Mouse (Mus musculus) testis, adult 2 months (tissue): ENCODE results near the gene Tnik. TPM values are rescaled to one million over a fixed set of nuclear protein-coding genes. Genes with fewer than 3 reads are reported as not detected.

ENCODE experiments used
- H3K27ac ChIP-seq: fragments of 200-500 bp; 2 replicates; pipeline ENCODE4 v1.5.1; 2012; ENCODE audit warnings: low read depth, low read length; ENCODE audit not compliant: control insufficient read depth, insufficient read depth
- H3K27me3 ChIP-seq: fragments of 200-500 bp; 2 replicates; pipeline ENCODE4 v1.6.1; 2012; ENCODE audit warnings: mild to moderate bottlenecking, low read length, moderate library complexity; ENCODE audit not compliant: control insufficient read depth, insufficient read depth
- H3K36me3 ChIP-seq: fragments of 200-500 bp; 2 replicates; pipeline ENCODE4 v1.6.1; 2012; ENCODE audit warnings: mild to moderate bottlenecking, low read length; ENCODE audit not compliant: control insufficient read depth, insufficient read depth
- H3K4me1 ChIP-seq: fragments of 200-500 bp; 2 replicates; pipeline ENCODE4 v1.6.1; 2012; ENCODE audit warnings: low read length; ENCODE audit not compliant: control insufficient read depth, insufficient read depth
- H3K4me3 ChIP-seq: fragments of 200-500 bp; 2 replicates; pipeline ENCODE4 v1.5.1; 2012; ENCODE audit warnings: low read depth, mild to moderate bottlenecking, low read length, moderate library complexity, mixed read lengths; ENCODE audit not compliant: control insufficient read depth
- CTCF ChIP-seq: fragments of 200-500 bp; IDR thresholded peaks from 2 replicates; pipeline ENCODE4 v1.5.1; 2012; ENCODE audit warnings: low read depth, mild to moderate bottlenecking, inconsistent platforms, low read length, moderate library complexity; ENCODE audit not compliant: control insufficient read depth, insufficient read depth, insufficient replicate concordance
- POLR2A ChIP-seq: fragments of 200-500 bp; IDR thresholded peaks from 2 replicates; pipeline ENCODE4 v1.6.1; 2012; ENCODE audit warnings: low read depth, mild to moderate bottlenecking, inconsistent platforms, low read length, moderate library complexity; ENCODE audit not compliant: control insufficient read depth
- polyA plus RNA-seq: library from polyadenylated mRNA; depleted of rRNA; stranded (reverse); fragments of >200 nt; gene quantifications from 2 replicates; pipeline ENCODE4 v1.2.3, GENCODE M21; 2012

The Tnik gene
- polyA plus RNA-seq, 1 experiment, result 7.4 TPM

- Histone ChIP-seq H3K27ac (no peak overlapping the region), H3K4me1 (0 out of 2 replicates have a peak, but pooled peaks cover 3% of the 10 kb centered on the region), H3K27me3 (no peaks in the 10 kb centered on the region), H3K4me3 (no peak overlapping the region), H3K36me3 (no peaks in the 10 kb centered on the region)
- TF ChIP-seq POLR2A (no peak), CTCF (no peak)
These were observed 106.7 kb downstream of the Tnik start for GRCm38 (mm10) chr3:28369698-28370097.

- no peak for TF ChIP-seq CTCF
- no peak for TF ChIP-seq POLR2A
- H3K27ac ChIP-seq, result no peak overlapping the region
- H3K4me3 ChIP-seq, result no peak overlapping the region
- no peaks in the 10 kb centered on the region for H3K36me3 ChIP-seq
- H3K27me3 ChIP-seq, result no peaks in the 10 kb centered on the region
- 0 out of 2 replicates have a peak, but pooled peaks cover 3% of the 10 kb centered on the region for H3K4me1 ChIP-seq
These were observed 108.6 kb downstream of the Tnik start for GRCm38 (mm10) chr3:28371583-28371982.

- H3K4me1 ChIP-seq, result 0 out of 2 replicates have a peak, but pooled peaks cover 3% of the 10 kb centered on the region
- no peak overlapping the region for H3K4me3 ChIP-seq
- no peaks in the 10 kb centered on the region for H3K36me3 ChIP-seq
- TF ChIP-seq POLR2A (no peak), CTCF (no peak)
- H3K27ac ChIP-seq, result no peak overlapping the region
- H3K27me3 ChIP-seq, result no peaks in the 10 kb centered on the region
These were observed 109.4 kb downstream of the Tnik start for GRCm38 (mm10) chr3:28372459-28372858.

DNA sequence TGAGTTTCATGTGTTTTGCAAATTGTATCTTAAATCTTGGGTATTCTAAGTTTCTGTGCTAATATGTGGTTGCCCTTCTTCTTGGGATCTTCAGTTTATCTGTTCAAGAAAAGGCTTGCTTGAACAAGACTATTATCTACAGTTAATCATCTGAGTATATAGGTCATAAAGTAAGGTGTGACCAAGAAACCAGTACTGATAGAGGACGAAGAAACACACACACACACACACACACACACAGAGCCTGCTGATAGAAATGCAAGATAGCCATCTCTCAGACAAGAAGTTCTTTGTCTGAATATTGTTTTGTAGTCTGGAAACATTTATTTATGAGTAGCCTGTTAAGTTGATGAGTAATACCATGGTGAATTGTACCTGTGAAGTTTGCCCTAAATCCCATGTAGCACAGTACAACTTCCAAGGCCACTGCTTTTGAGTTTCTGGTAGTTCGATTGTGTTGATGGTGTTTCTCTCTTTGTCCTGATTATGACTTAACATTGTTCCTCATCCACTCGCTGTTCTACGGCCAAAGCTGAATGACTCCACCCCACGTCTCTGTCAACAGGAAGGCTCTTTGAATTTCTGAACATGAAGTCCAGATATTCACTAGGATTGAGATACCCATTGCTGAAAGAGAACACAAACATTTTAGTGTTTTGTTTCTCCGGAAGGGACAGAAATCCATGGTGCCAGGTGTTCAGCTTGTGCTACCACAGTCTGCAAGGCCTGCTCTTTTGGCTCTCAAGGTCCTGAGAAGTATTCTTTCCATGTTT is 111.9 kb downstream of the Tnik start:
- Histone ChIP-seq H3K4me3 (no peak overlapping the region), H3K27me3 (no peaks in the 10 kb centered on the region), H3K36me3 (no peaks in the 10 kb centered on the region), H3K4me1 (0 out of 2 replicates have a peak, but pooled peaks cover 1% of the 10 kb centered on the region), H3K27ac (no peak overlapping the region)
- TF ChIP-seq CTCF, result no peak
- TF ChIP-seq POLR2A, result no peak

DNA sequence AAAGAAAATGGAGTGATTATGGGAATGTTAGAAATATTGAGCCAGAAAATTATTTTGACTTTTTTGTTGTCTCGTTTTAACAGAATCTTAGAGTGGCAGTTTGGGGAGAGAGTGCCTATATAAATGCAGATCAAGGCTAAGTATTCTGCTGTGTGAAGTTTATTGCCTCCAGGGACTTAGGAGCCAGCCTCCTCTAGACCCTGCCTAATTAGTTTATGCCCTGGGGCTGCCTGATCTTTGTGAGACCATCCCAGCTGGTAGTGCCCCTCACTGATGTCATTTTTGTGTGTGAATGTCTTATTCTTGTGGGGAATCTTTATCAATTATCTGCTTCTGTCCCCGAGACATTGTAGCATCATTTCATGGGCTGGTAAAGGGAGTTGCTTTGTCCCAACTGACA is 117.2 kb downstream of the Tnik start:
- Histone ChIP-seq H3K4me1 (no peaks in the 10 kb centered on the region), H3K27me3 (no peaks in the 10 kb centered on the region), H3K4me3 (no peak overlapping the region), H3K27ac (no peak overlapping the region), H3K36me3 (no peaks in the 10 kb centered on the region)
- TF ChIP-seq POLR2A (no peak), CTCF (no peak)

GRCm38 (mm10) chr3:28383526-28384126 is 120.6 kb downstream of the Tnik start:
- TF ChIP-seq POLR2A, result no peak
- TF ChIP-seq CTCF, result no peak

DNA sequence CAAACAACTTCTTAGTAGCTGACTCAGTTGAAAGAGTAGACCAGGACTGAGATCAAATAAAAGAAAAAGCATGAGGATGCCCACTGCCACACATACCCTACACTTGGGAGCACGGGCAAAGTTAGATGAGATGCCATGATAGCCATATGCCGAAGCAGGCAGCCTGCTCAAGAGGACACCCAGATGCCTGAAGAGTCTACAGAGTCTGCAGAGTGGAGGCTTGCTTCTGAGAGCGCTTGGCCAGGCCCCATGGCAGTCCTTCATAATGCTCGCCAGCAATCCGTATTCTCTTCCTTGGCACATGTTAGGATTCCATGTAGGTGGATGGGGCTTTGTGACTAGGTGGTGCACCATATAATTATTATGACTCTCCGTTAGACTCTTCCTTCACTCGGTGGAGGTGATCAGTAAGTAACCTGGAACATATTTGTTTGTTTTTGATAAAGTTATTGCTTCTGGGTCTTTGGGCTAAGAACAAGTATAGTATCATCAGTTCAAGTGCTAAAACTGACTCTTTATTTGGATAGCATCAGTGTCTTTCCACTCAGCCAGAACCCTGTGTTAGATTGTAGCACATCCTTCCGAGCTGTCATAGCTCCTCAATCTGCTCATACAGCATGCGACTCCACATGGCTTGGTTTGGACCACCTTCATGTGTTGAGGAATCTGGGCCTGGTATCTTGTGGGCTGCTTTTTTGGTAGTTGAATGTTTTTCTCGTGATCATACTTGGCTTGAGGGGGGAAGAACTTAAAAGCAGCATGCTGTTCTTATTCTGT is 122.4 kb downstream of the Tnik start:
- H3K27me3 ChIP-seq, result no peaks in the 10 kb centered on the region
- H3K4me1 ChIP-seq, result no peaks in the 10 kb centered on the region
- TF ChIP-seq CTCF (no peak), POLR2A (no peak)
- no peaks in the 10 kb centered on the region for H3K36me3 ChIP-seq
- no peak overlapping the region for H3K4me3 ChIP-seq
- H3K27ac ChIP-seq, result 0 out of 2 replicates have a peak overlapping the region, but pooled peaks have one; percentile 22

More at GRCm38 (mm10) chr3:28383526-28384126, 120.6 kb downstream of the Tnik start:
- Histone ChIP-seq H3K27ac (peak overlapping the region; percentile 15; the same call in 1 of the 2 replicates), H3K4me3 (no peak overlapping the region), H3K27me3 (no peaks in the 10 kb centered on the region), H3K4me1 (no peaks in the 10 kb centered on the region), H3K36me3 (no peaks in the 10 kb centered on the region)
